Mouse (Mus musculus): Measurements from ENCODE around the gene Kpna4. TPM values are rescaled to one million over a fixed set of nuclear protein-coding genes. Genes with fewer than 3 reads are reported as not detected.

The Kpna4 gene
- total RNA-seq, 2 experiments from 2014 or later, result 86.8 to 109 TPM

Other genes starting within 250 kb of the Kpna4 start
- gene Ift80, start 122.5 kb downstream of the Kpna4 start, total RNA-seq (2021), result 10 to 100 TPM; 26.0 to 28.4 TPM
- gene Smc4, start 122.4 kb downstream of the Kpna4 start, total RNA-seq (2021), result 1 to 10 TPM; 6.9 to 7.5 TPM
- 10 to 100 TPM; 11.6 to 14.3 TPM for gene Trim59, start 82.4 kb downstream of the Kpna4 start, total RNA-seq (2021)
- gene Arl14, start 95.3 kb upstream of the Kpna4 start, total RNA-seq (2021), result not detected
- 10 to 100 TPM; 49.7 to 54.0 TPM for gene Ppm1l, start 189.7 kb upstream of the Kpna4 start, total RNA-seq (2021)

Data from layer of hippocampus, postnatal 36 days (tissue).